Comparison of ENCODE assay signal across 7 mouse cellular contexts in genomic region chr8:84655336-84656190, GRCm38 (mm10). TPM values are rescaled to one million over a fixed set of nuclear protein-coding genes. Genes with fewer than 3 reads are reported as not detected.
A peak's percentile ranks its signal among the peaks of the same experiment; 100 is the strongest.
DNase-seq lines count a peak whose midpoint lies in the region; ATAC-seq and TF ChIP-seq lines count a peak whose summit lies in the region.

No protein-coding gene starts in this region.

- peak overlapping the region; percentile 89 for H3K9ac ChIP-seq in ES-E14 (ENCODE audit: insufficient read depth, low read depth, low read length, poor library complexity, severe bottlenecking)
- peak overlapping the region; percentile 69 for H3K9ac ChIP-seq in liver, embryonic 12.5 days

- H3K36me3 ChIP-seq in ES-E14 (ENCODE audit: control insufficient read depth, insufficient read depth, low read length, poor library complexity, severe bottlenecking) = no peaks in the 10 kb centered on the region
- H3K36me3 ChIP-seq in liver, embryonic 12.5 days = no peaks in the 10 kb centered on the region

- ATAC-seq in liver, embryonic 12.5 days = peak; percentile 20; the same call in 1 of the 2 replicates

- peak overlapping the region; percentile 77 to 83 for H3K4me3 ChIP-seq in ES-E14 (ENCODE audit: insufficient read depth in 1 of 2, low read depth in 1 of 2, low read length in 2 of 2, poor library complexity in 1 of 2, severe bottlenecking in 1 of 2)
- peak overlapping the region; percentile 53 for H3K4me3 ChIP-seq in liver, embryonic 12.5 days

- peak overlapping the region; percentile 97 for H3K27ac ChIP-seq in ES-E14 (ENCODE audit: insufficient read depth, low read depth, low read length, poor library complexity, severe bottlenecking)
- peak overlapping the region; percentile 81 for H3K27ac ChIP-seq in liver, embryonic 12.5 days

- no peak for DNase-seq in ES-E14 (ENCODE audit: low read depth, low spot score)
- DNase-seq in embryo, embryonic 10 days (ENCODE audit: low spot score) = peak; percentile 88
- peak; percentile 39 to 52 for DNase-seq in heart, postnatal 14 days
- peak; percentile 91 for DNase-seq in retina, embryonic 14.5 days (ENCODE audit: low spot score)
- DNase-seq in c-Kit-positive CD71-positive TER-119-positive erythroid progenitor cells, embryonic 14.5 days (ENCODE audit: low spot score) = no peak
- DNase-seq in urinary bladder, postnatal 4 days (ENCODE audit: low spot score in 2 of 2) = no peak

- in situ Hi-C loops in ES-E14 (cut with MboI; ENCODE audit: low sequenced_read_pairs in 2 of 2, unreplicated experiment in 2 of 2) = no loop called here

- intact Hi-C loops in heart, postnatal 14 days (cut with DNase I) = no loop called here

- H3K4me2 ChIP-seq in liver, embryonic 12.5 days = peak overlapping the region; percentile 88

- WGBS in liver, embryonic 12.5 days (ENCODE audit: insufficient replicate concordance) = 7% methylated on average over 15 of the region's 15 CpGs

- peaks cover 13 to 14% of the 10 kb centered on the region in 2 experiments for H3K4me1 ChIP-seq in ES-E14 (ENCODE audit: control insufficient read depth in 2 of 2, insufficient read depth in 2 of 2, low read length in 2 of 2, poor library complexity in 1 of 2)
- H3K4me1 ChIP-seq in liver, embryonic 12.5 days = peaks cover 64% of the 10 kb centered on the region

- no peaks in the 10 kb centered on the region for H3K9me3 ChIP-seq in ES-E14 (ENCODE audit: control insufficient read depth, insufficient read depth, low read depth, low read length)
- no peaks in the 10 kb centered on the region for H3K9me3 ChIP-seq in liver, embryonic 12.5 days (replicated peaks)

- H3K27me3 ChIP-seq in liver, embryonic 12.5 days (replicated peaks) = peaks cover 17% of the 10 kb centered on the region

TF ChIP-seq in ES-E14, 5 proteins besides CTCF, POLR2A, EP300 and RAD21:
- TF ChIP-seq ZNF384 (IDR thresholded peaks at IDR 0.05; ENCODE audit: low read depth, low read length) = 0 out of 2 replicates have a peak, but pooled peaks have one; percentile 34
- TF ChIP-seq CHD2 (IDR thresholded peaks at IDR 0.05; ENCODE audit: low read depth, low read length) = no peak
- 0 out of 2 replicates have a peak, but pooled peaks have one; percentile 15 for TF ChIP-seq MAFK (IDR thresholded peaks at IDR 0.05; ENCODE audit: insufficient read depth, low read depth, low read length)

RNA-seq across cellular contexts. Expression of gene Ier2, which starts 7.1 kb away (rescaled TPM):
- 49.3 and 49.7 TPM in 2 replicates for total RNA-seq in ES-E14 (2012; rRNA removed)
- 10 to 100 TPM; 26.2 to 29.4 TPM for total RNA-seq in heart, postnatal 14 days (2021)
- 36.4 and 37.4 TPM in 2 replicates for polyA plus RNA-seq in liver, embryonic 12.5 days (2016; fragmentation: Nextera tagmentation; extraction: Ambion mirVana)

RNA-seq across cellular contexts. Expression of gene Trmt1, which starts 30.5 kb away (rescaled TPM):
- total RNA-seq in ES-E14 (2012; rRNA removed) = 260 and 334 TPM in 2 replicates
- total RNA-seq in heart, postnatal 14 days (2021) = 10 to 100 TPM; 32.5 to 35.2 TPM
- 57.3 and 62.0 TPM in 2 replicates for polyA plus RNA-seq in liver, embryonic 12.5 days (2016; fragmentation: Nextera tagmentation; extraction: Ambion mirVana)

RNA-seq across cellular contexts. Expression of gene Nacc1, which starts 32.1 kb away (rescaled TPM):
- total RNA-seq in ES-E14 (2012; rRNA removed) = 75.4 and 85.5 TPM in 2 replicates
- total RNA-seq in heart, postnatal 14 days (2021) = 10 to 100 TPM; 35.6 to 40.5 TPM
- 12.5 and 12.9 TPM in 2 replicates for polyA plus RNA-seq in liver, embryonic 12.5 days (2016; fragmentation: Nextera tagmentation; extraction: Ambion mirVana)

RNA-seq across cellular contexts. Expression of gene Lyl1, which starts 45.7 kb away (rescaled TPM):
- total RNA-seq in ES-E14 (2012; rRNA removed) = 0.49 and 0.74 TPM in 2 replicates
- 1 to 10 TPM; 5.8 to 6.7 TPM for total RNA-seq in heart, postnatal 14 days (2021)
- polyA plus RNA-seq in liver, embryonic 12.5 days (2016; fragmentation: Nextera tagmentation; extraction: Ambion mirVana) = 82.3 and 83.1 TPM in 2 replicates

Comparison
In these comparisons a context has a peak if more than half of its experiments do, and no peak if none do; other contexts are left out.
1. DNase-seq: peak in embryo, embryonic 10 days (single experiment), heart, postnatal 14 days (2 of 2) and retina, embryonic 14.5 days (single experiment); none in ES-E14 (single experiment), c-Kit-positive CD71-positive TER-119-positive erythroid progenitor cells, embryonic 14.5 days (single experiment) and urinary bladder, postnatal 4 days (0 of 2).